Mouse (Mus musculus) cortical plate, adult 2 months (tissue): Measurements from ENCODE around the gene Pnkp. TPM values are rescaled to one million over a fixed set of nuclear protein-coding genes. Genes with fewer than 3 reads are reported as not detected.

Source experiments
- H3K27ac ChIP-seq: fragments of 200-500 bp; 2 replicates; pipeline ENCODE4 v1.5.1; 2012; ENCODE audit warnings: low read length, control low read depth, inconsistent platforms; ENCODE audit not compliant: insufficient read depth
- H3K4me1 ChIP-seq: fragments of 200-500 bp; 2 replicates; pipeline ENCODE4 v1.6.1; 2011; ENCODE audit warnings: low read length; ENCODE audit not compliant: control insufficient read depth, insufficient read depth
- H3K4me3 ChIP-seq: fragments of 200-500 bp; 2 replicates; pipeline ENCODE4 v1.5.1; 2011; ENCODE audit warnings: mild to moderate bottlenecking, low read length, control low read depth; ENCODE audit not compliant: insufficient read depth
- CTCF ChIP-seq: fragments of 200-500 bp; IDR thresholded peaks from 2 replicates; pipeline ENCODE4 v1.5.1; 2011; ENCODE audit warnings: mild to moderate bottlenecking, control low read depth, low read length; ENCODE audit not compliant: insufficient read depth; ENCODE audit errors: extremely low read depth
- POLR2A ChIP-seq: fragments of 200-500 bp; IDR thresholded peaks from 2 replicates; pipeline ENCODE4 v1.6.1; 2011; ENCODE audit warnings: mild to moderate bottlenecking, low read length, control low read depth; ENCODE audit not compliant: insufficient read depth; ENCODE audit errors: extremely low read depth
- polyA plus RNA-seq: library from polyadenylated mRNA; depleted of rRNA; stranded (reverse); fragments of >200 nt; gene quantifications from 2 replicates; pipeline ENCODE4 v1.2.3, GENCODE M21; 2012; rRNA removed

Gene Pnkp
- polyA plus RNA-seq = 35.6 and 40.8 TPM in 2 replicates

DNA sequence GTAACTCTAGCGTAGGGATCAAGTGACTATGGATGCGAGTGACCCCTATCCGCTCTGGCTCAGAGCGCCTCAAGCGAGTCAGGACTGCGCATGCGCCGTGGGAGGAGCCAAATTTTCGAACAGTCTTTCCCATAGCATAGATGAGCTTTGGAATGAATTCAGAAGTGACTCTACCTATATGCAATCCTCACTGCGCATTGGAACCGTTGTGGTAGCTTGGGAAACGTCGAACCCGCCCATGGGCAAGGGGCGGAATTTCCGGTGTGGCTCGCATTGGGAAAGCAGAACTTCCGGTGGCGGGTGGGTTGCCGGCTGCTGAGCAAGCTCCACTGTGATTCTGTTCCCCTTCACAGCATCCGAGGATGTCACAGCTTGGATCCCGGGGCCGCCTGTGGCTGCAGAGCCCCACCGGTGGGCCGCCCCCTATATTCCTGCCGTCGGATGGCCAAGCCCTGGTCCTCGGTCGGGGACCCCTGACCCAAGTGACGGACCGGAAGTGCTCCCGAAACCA, at the start of gene Pnkp:
Gene Pnkp, plus strand, starts transcription at position 98 of the 511 bp plus-strand sequence.
- TF ChIP-seq CTCF (no peak), POLR2A (peak; percentile 88)
- no peaks in the 10 kb centered on the region for H3K4me1 ChIP-seq
- H3K4me3 ChIP-seq = peak within 1 kb of the TSS; percentile 79

DNA sequence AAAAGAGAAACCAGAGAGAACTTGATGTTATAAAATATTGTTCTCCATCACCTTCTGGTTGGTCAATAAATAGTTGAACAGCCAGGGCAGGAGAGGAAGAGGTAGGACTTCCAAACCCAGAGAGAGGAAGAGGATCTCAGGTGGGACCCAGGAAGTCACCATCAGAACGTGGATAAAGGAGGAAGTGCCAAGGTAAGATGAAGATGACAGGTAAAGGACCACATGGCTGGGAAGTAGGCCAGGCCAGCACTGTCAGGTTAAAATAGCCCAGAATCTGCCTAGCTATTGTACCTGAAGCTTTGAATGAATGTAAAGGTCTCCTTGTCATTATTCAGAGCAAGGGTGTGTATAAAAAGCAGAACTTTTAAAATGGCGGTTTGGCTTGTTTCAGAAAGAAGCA, 48.0 kb upstream of the Pnkp start:
- no peak overlapping the region for H3K27ac ChIP-seq
- no peaks in the 10 kb centered on the region for H3K4me1 ChIP-seq
- TF ChIP-seq CTCF (no peak), POLR2A (no peak)
- H3K4me3 ChIP-seq = no peak overlapping the region

More for the DNA sequence above, at the start of gene Pnkp:
- H3K27ac ChIP-seq = peak within 1 kb of the TSS; percentile 38

DNA sequence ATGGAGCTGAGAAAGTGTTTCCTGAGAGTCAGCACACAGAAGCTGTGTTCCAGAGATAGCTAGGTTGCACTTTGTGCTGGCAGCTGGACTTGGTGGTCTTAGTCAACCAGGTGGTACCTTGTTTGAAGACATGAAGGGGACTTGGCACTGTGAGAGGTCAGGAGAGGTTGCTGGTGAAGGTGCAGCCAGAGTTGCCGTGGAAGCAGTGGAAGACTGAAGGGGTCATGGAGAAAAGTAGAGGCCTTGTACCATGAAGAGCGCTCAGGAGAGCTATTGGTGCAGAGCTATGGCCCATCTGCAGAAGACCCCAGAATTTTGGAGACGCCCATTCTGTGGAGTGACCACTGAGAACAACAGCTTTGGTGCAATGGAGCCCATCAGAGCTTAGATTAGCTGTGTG, 47.5 kb upstream of the Pnkp start:
- H3K4me3 ChIP-seq = no peak overlapping the region
- no peak for TF ChIP-seq POLR2A
- no peak for TF ChIP-seq CTCF
- no peaks in the 10 kb centered on the region for H3K4me1 ChIP-seq
- H3K27ac ChIP-seq = no peak overlapping the region

DNA sequence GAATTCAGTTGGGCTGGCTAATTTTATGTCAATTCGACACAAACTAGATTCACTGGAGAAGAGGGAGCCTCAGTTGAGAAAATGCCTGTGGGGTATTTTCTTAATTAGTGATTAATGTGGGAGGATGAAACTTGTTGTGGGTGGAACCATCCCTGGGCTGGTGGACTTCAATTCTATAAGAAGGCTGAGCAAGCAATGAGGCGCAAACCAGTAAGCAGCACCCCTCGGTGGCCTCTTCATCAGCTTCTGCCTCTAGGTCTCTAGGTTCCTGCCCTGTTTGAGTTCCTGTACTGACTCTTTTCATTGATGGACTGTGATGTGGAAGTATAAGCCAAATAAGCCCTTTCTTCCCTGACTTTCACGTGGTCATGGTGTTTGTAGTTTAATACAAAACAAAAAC, 46.6 kb upstream of the Pnkp start:
- H3K4me3 ChIP-seq = no peak overlapping the region
- H3K27ac ChIP-seq = no peak overlapping the region
- no peak for TF ChIP-seq POLR2A
- TF ChIP-seq CTCF = no peak
- H3K4me1 ChIP-seq = peaks cover 2% of the 10 kb centered on the region; the same call in 1 of the 2 replicates

DNA sequence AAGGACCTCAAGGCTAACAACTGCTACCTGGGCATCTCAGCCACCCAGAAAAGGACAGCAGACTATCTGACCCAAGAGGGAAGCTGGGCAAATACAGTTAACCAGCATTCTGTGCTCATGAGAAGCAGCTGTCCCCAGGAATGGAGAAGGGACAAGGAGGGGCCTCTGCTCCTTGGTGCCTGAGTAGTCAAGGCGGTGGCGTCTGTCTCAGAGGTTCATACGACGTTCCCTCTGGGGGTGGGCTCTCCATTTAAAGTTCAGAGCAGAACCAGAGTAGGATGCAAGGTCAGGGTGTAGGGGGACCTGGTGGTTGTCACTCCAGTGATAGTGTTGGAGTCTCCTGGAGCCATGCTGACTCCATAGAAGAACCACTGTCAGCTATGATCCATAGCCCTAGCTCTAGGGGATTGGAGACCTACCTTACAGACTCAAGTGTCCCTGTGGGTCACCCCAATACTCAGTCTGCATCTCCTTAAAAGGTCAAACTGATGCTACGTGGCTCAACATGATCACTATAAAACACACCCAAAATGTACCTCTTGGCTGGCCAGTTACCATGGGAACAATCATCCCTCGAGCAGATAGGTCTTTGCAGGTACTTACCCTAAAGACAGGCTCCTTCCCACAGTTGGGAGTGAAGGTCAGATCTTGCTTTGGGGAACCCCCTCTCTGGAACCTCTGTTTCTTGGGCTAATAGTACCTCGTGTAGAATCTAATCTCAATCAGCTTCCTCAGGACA, 46.0 kb upstream of the Pnkp start:
- Histone ChIP-seq H3K4me3 (no peak overlapping the region), H3K4me1 (peaks cover 2% of the 10 kb centered on the region; the same call in 1 of the 2 replicates), H3K27ac (no peak overlapping the region)
- no peak for TF ChIP-seq CTCF
- no peak for TF ChIP-seq POLR2A

DNA sequence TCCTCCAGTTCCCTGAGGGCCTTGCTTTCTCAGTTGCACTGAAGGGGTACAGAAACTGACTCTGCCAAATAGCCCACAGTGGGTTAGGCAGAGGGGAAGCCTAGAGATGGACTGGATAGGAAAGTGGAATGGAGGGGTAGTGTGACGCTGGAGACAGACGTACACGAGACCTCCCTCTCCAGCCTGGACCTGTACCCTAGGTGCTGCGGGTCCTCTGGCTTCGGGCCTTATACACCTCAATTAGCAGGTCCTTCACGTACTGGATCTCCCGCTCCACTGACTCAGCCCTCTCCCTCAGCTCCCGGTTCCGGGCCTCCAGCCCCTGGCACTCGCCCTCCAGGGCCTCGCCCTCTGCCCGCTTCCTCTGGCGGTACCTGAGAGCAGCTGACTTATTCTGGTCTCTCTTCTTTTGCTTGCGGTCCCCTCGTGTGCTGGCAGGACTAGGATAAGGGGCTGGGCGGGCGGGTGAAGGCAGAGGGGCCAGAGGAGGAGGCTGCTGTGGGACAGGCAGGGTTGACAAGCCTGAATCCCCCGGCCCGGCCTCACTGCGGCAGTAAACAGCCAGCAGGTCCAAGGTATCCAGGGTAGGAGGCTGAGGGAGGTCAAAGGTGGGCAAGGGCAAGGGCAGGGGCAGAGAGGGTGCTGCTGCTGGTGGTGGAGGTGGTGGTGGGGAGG, 44.2 kb upstream of the Pnkp start:
- TF ChIP-seq POLR2A = no peak
- TF ChIP-seq CTCF = no peak
- Histone ChIP-seq H3K27ac (no peak overlapping the region), H3K4me1 (peaks cover 6% of the 10 kb centered on the region; the same call in 1 of the 2 replicates), H3K4me3 (no peak overlapping the region)

DNA sequence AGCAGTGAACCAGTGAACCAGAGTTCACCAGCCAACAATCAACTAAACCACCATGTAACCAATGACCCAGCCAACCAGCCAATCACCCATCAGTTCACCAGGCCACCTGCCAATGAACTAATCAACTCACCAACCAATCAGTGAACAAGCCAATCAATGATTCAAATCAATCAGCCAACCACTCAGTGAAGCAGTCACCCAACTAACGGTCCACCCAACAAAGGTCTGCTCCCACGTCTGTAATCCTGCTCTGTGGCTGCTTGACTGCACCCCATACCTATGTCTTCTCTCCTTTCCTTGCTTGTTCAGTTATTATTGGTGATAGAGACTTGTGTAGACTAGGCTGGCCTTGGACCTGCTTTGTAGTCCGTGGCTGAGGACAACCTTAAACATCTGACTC, 43.0 kb upstream of the Pnkp start:
- H3K4me3 ChIP-seq = no peak overlapping the region
- H3K4me1 ChIP-seq = peaks cover 12% of the 10 kb centered on the region
- no peak overlapping the region for H3K27ac ChIP-seq
- TF ChIP-seq POLR2A (no peak), CTCF (no peak)

DNA sequence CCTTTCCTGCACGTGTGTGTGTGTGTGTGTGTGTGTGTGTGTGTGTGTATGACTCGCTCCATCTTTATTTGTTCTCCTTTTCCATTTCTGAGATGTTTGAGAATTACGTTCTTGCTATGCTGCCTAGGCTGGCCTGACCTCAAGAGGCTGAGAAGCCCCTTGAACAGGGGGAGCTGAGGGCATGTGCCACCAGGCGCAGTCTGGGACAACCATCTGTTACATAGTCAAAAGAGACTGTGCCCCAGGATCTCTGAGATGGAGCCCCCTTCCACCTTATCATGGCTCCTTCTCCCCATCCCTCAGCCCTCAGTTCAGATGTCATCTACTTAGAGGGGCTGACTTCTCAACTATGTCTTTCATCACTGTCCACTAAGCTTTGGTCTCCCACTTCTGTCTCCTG, 42.5 kb upstream of the Pnkp start:
- no peak overlapping the region for H3K4me3 ChIP-seq
- H3K4me1 ChIP-seq = peaks cover 12% of the 10 kb centered on the region
- H3K27ac ChIP-seq = no peak overlapping the region
- TF ChIP-seq POLR2A (no peak), CTCF (no peak)

DNA sequence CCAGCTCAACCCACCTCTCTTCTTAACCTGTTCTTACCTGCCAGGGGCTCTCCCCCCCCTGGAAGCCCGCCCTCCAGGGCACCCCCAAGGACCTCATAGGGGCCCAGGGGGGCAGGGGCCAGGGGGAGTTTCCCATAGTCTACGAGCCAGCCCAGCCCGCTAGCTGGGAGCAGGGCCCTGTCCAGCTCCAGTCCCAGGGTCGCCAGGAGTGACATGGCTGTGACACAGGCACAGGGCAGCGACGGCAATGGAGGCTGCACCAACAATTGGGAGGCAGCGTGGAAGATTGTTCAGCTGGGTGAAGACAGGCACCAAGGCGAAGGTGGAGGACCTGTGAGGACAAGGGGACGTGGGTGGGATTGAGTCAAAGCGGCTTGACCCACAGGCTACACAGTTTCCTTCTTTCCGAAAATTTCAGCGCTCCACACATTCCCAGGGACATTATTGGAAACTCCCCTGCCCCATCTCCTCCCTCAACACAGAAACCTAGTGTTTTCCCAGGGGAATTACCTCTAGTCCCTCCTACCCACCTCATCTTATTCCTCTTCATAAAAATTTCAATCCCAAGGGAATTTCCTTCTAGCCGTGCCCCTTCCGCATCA, 41.9 kb upstream of the Pnkp start:
- Histone ChIP-seq H3K4me1 (peaks cover 14% of the 10 kb centered on the region), H3K27ac (peak overlapping the region; percentile 44; the same call in 1 of the 2 replicates), H3K4me3 (peak overlapping the region; percentile 74)
- TF ChIP-seq POLR2A (no peak), CTCF (no peak)
